Mouse (Mus musculus): ENCODE data around the gene Myom1.

The Myom1 gene

GRCm38 (mm10) chr17:71102571-71103551 lies 100.4 kb downstream of the Myom1 start:
- no peak for DNase-seq (ENCODE audit: low spot score)

DNA sequence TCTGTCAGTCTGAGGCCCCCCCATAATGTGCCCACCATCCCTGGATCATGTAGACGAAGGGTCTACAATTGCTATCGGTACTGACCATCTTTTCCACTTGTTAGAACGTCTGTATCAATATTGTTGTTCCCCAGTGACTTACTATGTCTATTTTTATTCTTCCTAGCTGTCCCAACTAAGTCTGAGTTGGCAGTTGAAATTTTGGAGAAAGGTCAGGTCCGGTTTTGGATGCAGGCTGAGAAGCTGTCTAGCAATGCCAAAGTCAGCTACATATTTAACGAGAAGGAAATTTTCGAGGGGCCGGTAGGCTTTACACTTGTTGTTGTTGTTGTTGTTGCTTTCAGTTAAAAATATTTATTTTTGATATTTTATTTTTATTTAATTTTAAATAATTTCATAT lies 102.9 kb downstream of the Myom1 start:
- DNase-seq (ENCODE audit: low spot score) = no peak

DNA sequence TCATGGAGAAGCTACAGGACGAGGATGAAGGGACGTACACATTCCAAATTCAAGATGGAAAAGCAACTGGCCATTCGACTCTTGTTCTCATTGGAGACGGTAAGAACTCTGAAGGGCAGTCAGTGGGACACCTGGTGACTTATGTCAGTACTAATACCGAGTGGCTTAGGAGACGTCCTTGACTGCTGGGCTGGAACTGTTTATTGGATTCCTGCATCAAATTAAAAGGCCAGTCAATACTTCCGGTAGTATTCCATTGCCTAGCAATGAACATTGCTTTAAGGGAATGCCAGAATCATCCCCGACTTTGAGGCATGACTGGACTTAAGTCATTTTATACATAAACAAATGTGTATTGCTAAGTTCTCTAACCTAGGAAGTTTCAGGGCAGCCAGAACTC lies 103.8 kb downstream of the Myom1 start:
- no peak for DNase-seq (ENCODE audit: low spot score)

GRCm38 (mm10) chr17:71110753-71111265 lies 108.4 kb downstream of the Myom1 start:
- no peak for DNase-seq (ENCODE audit: low spot score)

DNA sequence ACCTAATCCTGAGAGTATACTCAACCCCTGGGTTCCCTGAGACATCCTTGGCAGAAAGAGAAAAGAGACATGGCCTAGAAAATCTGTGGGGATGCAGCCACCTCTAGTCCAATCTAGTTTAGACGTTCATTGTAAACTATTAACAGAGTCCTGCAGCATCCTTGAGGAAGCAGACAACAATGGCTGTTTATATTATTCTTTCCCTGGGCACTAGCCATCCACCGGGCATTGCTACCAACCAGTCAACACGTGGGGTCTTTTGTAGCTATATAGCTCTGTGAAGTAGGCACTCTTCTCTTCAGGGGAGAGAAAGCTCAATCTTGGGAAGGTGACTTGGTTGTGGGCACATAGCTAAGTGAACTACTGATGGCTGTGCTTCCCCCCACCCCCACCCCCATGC lies 110.3 kb downstream of the Myom1 start:
- no peak for DNase-seq (ENCODE audit: low spot score)

GRCm38 (mm10) chr17:71114282-71114681 lies 111.8 kb downstream of the Myom1 start:
- DNase-seq (ENCODE audit: low spot score) = no peak

DNA sequence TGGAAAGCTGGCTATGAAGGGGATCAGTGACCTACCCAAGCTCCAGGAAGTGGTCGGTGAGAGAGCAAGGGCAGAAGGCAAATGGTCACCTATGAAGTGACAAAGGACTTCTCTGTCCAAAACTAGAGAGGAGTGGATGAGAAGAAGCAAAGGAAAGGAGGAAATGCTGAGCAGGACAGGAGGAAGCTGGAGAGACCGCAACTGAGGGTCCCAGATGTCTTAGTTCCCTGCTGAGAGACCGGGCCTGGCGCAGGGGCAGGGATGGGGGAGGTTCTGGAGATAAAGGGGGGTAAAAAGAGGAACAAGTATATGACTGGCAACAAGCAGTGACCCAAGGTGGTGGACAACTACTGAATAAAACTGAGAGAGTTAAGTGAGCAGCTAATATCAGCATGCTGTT lies 115.5 kb downstream of the Myom1 start:
- DNase-seq (ENCODE audit: low spot score) = no peak

- DNase-seq (ENCODE audit: low spot score) = no peak
These were observed 116.2 kb downstream of the Myom1 start for GRCm38 (mm10) chr17:71118607-71119006.

DNA sequence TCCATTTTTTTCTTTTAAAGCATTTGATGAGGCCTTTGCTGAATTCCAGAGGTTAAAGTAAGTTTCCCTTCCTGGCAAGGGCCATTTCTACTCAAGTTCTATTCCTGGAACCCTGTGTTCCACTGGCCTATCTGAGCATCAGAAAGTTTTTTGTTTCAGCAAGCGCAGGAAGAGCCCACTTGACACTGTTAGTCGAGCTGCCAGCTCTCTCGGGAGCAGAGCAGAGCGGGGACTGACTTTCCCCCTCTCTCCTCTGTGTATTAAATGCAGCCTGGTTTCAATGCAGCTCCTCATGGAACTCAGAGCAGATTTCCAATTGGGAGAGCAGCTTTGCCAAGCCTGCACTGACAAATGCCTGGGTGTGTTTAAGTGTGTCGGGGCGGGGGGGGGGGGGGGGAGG lies 118.2 kb downstream of the Myom1 start:
- no peak for DNase-seq (ENCODE audit: low spot score)

DNA sequence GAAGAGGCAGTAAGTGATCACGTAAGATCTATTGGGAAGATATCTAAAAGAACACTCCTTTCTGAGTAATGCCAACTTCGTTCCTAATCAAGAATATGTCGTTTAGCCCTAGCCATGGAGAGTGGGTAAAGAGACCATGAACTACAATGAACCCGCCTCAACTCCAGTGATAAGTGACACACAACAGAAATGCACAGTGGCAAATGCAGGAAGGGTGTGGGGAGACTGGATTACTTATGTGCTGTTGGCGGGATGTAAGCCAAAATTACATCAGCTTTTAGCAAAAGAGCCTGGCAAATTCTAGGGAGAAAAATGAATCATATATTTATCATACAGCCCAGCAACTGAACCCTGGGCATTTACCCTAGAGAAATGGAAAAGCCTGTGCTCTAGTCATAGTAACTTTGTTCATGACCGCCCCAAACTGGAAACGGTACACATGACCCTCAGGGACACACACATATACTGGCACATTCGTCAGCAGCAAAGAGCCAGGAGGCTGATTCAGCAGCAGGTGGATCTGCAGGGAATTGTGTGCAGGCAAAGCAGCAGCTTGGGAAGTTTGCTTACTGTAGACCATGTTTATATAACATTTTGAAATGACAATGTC lies 121.7 kb downstream of the Myom1 start:
- no peak for DNase-seq (ENCODE audit: low spot score)

DNA sequence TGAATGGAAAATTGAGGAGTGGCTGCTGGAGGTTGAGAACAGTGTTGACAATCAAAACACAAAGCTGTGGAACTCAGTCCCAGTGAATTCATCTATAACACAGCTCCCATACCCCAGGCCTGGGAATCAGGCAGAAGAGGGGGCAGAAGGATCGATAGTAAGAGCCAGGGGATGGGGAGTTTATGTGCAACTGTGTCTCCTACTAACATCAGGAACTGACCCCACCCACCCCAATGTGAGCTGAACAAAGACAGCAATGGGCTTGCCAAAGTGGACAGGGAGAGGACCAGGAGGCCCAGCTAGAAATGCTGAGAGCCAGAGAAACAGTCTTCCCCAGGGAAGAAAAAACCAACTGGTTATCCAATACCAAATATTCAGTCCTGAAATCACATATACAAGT lies 122.2 kb downstream of the Myom1 start:
- no peak for DNase-seq (ENCODE audit: low spot score)

DNA sequence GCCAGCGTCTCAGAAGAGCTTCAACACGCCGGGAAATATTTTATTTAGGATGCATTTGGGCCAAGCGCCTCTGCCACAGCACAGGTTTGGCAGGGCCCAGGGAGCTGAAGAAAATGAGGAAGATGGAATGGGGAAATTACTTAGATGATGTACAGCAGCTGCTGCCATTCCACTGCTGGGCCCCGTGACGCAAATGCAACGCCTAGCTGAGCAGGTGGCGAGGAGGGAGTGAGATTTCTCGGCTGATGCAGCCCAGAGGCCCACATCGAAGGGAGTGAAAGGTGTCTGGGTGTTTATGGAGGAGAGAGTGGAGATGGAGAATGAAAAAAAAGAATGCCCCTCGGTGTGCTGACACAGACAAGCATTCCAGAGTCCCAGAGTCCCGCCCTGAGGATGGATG lies 123.1 kb downstream of the Myom1 start:
- no peak for DNase-seq (ENCODE audit: low spot score)

GRCm38 (mm10) chr17:71126001-71126400 lies 123.6 kb downstream of the Myom1 start:
- DNase-seq (ENCODE audit: low spot score) = no peak

GRCm38 (mm10) chr17:71127464-71128110 lies 125.2 kb downstream of the Myom1 start:
- DNase-seq (ENCODE audit: low spot score) = no peak

- no peak for DNase-seq (ENCODE audit: low spot score)
These were observed 127.2 kb downstream of the Myom1 start for GRCm38 (mm10) chr17:71129489-71130261.

DNA sequence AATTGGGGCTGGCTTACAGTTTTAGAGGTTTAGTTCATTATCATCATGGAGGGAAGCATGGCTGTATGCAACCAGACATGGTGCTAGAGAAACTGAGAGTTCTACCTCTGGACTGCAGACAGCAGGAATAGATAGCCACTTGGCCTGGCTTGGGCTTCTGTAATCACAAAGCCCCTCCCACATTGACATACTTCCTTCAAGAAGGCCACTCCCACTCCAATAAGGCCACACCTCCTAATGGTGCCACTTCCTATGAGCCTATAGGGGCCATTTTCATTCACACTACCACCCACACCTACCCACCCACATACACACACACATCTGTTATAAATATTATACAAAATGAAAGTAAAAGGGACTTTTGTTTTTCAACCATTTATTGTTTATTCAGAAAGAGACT lies 129.8 kb downstream of the Myom1 start:
- no peak for DNase-seq (ENCODE audit: low spot score)

GRCm38 (mm10) chr17:71132856-71133439 lies 130.5 kb downstream of the Myom1 start:
- no peak for DNase-seq (ENCODE audit: low spot score)

GRCm38 (mm10) chr17:71134441-71134955 lies 132.1 kb downstream of the Myom1 start:
- no peak for DNase-seq (ENCODE audit: low spot score)

- peak; percentile 39 for DNase-seq (ENCODE audit: low spot score)
These were observed 132.7 kb downstream of the Myom1 start for GRCm38 (mm10) chr17:71135108-71135507.

GRCm38 (mm10) chr17:71135866-71136265 lies 133.4 kb downstream of the Myom1 start:
- DNase-seq (ENCODE audit: low spot score) = no peak
